Mouse (Mus musculus) B cell, adult 2 months (primary cell): ENCODE measurements around the gene Il9.
A peak's percentile ranks its signal among the peaks of the same experiment; 100 is the strongest.

Source experiments
- DNase-seq, 2 experiments: peaks; one replicate each; pipeline ENCODE4 v3.0.0; 2022

Il9 gene

DNA sequence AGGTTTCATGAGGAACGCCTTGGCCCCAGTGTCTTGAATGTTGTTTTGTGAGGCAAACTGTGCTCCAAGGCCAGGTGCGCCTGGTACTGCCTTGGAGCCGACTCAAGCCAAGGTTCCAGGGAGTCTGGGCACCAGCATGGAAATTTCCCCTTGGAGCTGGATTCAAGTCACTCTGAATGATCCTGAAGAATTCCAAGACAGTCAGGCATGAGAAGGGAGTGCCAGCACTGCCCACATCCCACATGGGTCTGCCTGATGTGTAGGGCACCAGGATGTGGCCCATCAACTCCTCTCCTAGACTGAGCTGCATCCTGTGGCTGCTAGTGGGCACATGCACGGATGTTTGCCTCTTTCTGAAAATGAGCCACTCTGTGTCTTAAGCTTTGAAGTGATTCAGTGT is 13.5 kb downstream of the Il9 start:
- no peak for DNase-seq

DNA sequence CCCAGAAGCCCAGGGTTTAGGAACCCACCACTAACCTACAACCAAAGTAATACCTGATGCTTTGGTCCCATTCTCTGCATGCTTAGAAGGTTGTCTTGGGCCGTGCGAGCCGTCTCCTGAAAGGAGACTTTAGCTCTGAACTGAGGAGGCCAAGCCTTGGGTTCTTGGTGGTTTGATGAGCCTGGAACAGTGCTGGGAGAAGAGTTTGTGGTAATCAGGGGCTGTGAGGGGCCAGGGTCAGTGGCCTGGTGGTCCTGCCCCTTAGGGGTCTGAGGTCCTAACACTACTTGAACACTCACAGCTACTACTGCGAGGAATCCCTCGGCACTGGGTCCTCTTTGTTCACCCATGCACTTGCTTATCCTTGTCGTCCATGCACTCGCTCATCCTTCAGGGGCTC is 14.3 kb downstream of the Il9 start:
- DNase-seq: no peak

- no peak for DNase-seq
Measured at GRCm38 (mm10) chr13:56463750-56464149, 18.3 kb downstream of the Il9 start.

GRCm38 (mm10) chr13:56463261-56463660 is 18.8 kb downstream of the Il9 start:
- DNase-seq: no peak

- no peak for DNase-seq
Measured at GRCm38 (mm10) chr13:56462791-56463190, 19.3 kb downstream of the Il9 start.

DNA sequence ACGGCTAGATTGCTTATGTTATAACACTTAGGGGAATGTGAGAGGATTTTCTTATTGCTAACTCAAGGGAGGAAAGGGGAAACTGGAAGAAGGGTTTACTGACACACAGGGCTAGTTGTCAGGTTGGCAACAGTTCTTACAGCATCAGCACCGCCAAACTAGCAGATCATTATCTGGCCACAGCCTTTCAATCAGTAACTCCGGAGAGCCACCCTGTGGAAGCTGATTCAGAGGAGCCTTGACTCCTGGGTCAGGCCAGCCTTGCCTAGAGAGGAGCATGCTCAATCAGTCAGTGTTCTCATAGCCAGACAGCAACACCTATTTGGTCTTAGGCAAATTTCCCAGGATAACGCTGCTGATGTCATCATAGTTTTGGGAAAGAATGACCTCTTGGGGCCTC is 20.6 kb downstream of the Il9 start:
- DNase-seq: no peak

DNA sequence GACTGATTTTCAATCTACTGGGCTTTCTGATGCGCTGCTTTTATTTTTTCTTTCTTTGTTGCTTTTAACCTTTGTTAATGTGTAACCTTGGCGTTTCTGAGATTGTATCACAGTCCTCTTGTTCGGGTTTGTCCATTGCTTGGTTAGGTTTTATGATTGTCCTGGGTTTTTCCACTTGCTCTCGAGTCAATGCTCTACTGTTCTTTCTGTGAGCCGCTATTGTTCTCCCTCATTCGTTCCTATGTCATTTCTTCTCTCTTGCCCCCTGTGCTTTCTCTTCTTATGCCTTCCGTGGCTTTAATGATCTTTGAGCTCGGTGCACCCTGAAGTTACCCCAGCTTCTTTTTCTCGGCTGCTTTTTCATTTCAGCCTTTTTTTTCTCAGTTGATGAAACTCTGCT is 24.0 kb downstream of the Il9 start:
- no peak for DNase-seq

DNA sequence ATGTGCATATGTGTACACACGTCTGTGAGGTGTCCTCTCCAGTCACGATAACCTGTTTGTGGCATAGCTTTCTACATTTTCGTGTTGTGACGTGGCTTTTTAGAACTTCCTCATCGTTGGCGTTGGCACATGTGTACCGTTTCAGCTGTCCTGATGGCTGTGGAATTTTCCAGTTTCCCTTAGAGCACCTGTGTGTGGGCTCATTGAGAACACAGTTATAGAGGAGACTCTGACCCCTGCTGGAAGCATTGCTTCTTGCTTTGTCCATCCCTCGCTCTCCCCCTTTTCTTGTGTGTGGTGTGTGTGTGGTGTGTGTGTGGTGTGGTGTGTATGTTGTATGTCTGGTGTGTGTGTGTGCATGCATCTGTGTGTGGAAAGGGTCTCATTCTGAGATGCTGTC is 32.0 kb downstream of the Il9 start:
- DNase-seq: no peak

- no peak for DNase-seq
Measured at GRCm38 (mm10) chr13:56449239-56450030, 32.6 kb downstream of the Il9 start.

DNA sequence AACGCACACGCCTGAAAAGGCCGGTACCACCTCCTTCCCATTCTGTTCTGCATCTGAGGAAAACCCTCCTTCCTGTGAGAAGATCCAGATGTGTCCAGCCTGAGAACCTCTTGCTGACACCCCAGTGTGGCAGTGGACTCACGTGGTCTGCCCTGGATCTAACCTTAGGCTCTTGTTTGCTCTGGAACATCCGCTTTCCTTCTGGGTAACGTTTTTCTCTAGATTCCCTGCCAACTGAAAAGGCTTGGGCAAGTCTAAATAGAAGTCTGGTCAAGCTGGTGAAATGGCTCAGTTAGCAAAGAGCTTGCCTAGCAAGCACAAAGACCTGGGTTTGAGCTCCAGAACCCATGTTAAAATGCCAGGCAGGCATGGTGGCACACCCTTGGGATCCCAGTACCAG is 37.0 kb downstream of the Il9 start:
- no peak for DNase-seq

GRCm38 (mm10) chr13:56444112-56444511 is 37.9 kb downstream of the Il9 start:
- no peak for DNase-seq

- DNase-seq: no peak
Measured at GRCm38 (mm10) chr13:56443411-56443810, 38.6 kb downstream of the Il9 start.

DNA sequence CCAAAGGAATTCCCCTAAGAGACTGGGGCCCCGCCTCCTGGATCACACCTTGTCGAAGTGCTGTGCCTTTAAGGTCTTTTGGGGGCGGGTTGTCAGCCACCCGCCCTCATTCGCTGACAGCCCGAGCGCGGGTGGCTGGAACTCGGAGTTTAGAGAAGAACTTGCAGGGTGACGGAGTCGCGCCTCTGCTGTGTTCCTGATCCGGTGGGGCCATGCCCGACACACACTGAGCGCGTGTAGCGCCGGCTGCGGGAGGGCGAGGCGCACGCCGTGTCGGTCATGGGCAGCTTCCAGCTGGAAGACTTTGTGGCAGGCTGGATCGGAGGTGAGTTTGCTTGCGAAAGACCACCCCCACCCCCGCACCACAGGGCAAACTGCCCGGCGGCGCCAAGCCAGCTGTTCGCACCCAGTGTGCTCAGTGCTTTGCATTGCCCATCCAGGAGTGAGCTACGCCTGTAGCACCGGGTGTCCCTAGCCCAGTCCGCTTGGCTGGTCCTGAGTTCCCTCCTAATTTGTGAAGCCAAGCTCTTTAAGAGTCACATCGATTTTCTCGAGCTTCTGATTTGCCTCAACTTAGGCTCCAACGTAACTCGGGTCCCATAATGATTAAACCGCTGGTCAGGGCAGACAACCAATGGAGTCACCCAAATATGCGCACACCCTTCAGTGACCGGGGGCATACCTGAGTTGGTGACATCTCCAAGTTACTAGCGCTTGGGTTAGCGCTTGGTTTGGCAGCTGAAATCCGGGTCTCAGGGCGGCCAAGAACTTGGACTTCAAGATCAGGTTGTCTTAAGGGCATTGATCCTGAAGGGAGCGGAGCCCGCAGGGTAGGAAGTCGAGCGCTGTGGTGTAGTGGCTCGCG is 43.6 kb downstream of the Il9 start, which contains the start of gene Slc25a48:
Gene Slc25a48, plus strand, starts transcription at position 145 of the 865 bp plus-strand sequence.
- no peak for DNase-seq

GRCm38 (mm10) chr13:56435615-56436287 is 46.3 kb downstream of the Il9 start:
- DNase-seq: no peak

DNA sequence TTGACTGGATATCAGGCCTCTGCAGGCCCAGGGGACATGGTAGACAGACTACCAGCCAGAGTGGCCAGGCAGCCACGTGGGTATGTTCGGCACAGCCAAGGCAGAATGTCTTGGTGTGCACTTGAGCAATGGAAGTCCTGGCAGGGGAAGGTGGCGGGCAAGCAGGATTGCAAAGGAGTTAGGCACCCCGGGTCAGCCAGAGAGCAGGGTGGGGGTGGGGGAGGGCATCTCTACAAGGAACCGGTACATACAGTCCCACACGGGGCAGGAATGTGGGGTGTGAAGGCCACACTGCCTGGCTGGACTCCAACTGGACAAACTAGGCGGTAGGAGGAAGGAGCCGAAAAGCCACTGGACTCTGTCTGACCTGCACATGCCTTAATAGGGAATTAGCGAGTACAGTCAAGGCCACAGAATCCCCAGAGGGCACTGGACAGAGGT is 47.7 kb downstream of the Il9 start:
- no peak for DNase-seq

GRCm38 (mm10) chr13:56433466-56433865 is 48.6 kb downstream of the Il9 start:
- DNase-seq: peak; percentile 30 to 39

DNA sequence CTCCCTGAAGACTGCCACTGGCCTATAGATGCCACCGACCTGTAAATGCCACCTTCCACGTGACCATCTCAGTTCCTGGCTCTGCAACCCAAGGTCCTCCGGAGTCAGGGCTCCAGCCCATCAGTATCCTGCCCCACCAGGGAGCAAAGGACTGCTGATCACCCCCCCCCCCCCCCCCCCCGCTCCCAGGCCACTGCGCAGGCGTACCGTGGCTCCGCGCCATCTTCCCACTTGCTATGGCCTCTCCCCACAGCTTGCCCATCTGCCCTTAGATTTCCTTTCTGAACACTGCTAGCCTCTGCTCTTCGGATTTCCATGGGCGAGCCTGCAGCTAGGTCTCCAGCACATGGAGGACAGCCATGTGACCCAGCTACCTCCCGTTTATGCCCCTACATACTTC is 49.5 kb downstream of the Il9 start:
- DNase-seq: no peak
